Mouse (Mus musculus) small intestine, adult 2 months (tissue): ENCODE results near the gene Csnk2a2. TPM values are rescaled to one million over a fixed set of nuclear protein-coding genes. Genes with fewer than 3 reads are reported as not detected.
A peak's percentile ranks its signal among the peaks of the same experiment; 100 is the strongest.

Source experiments
- H3K27ac ChIP-seq: fragments of 200-500 bp; 2 replicates; pipeline ENCODE4 v1.5.1; 2012; ENCODE audit warnings: low read depth, low read length, control low read depth, inconsistent platforms; ENCODE audit not compliant: insufficient read depth
- H3K27me3 ChIP-seq: fragments of 200-500 bp; 2 replicates; pipeline ENCODE4 v1.6.1; 2012; ENCODE audit warnings: mild to moderate bottlenecking, moderate library complexity, low read length, inconsistent platforms; ENCODE audit not compliant: control insufficient read depth, insufficient read depth
- H3K36me3 ChIP-seq: fragments of 200-500 bp; 2 replicates; pipeline ENCODE4 v1.6.1; 2012; ENCODE audit warnings: mild to moderate bottlenecking, low read length, control low read depth, inconsistent platforms; ENCODE audit not compliant: control insufficient read depth, insufficient read depth
- H3K4me1 ChIP-seq: fragments of 200-500 bp; 2 replicates; pipeline ENCODE4 v1.6.1; 2012; ENCODE audit warnings: low read length, inconsistent platforms, mixed read lengths; ENCODE audit not compliant: control insufficient read depth, insufficient read depth, insufficient read length
- H3K4me3 ChIP-seq: fragments of 200-500 bp; 2 replicates; pipeline ENCODE4 v1.5.1; 2012; ENCODE audit warnings: low read depth, mild to moderate bottlenecking, control low read depth, inconsistent platforms, low read length, moderate library complexity
- CTCF ChIP-seq: fragments of 200-500 bp; IDR thresholded peaks from 2 replicates; pipeline ENCODE4 v1.5.1; 2012; ENCODE audit warnings: low read depth, mild to moderate bottlenecking, control low read depth, inconsistent platforms, low read length, moderate library complexity, mixed read lengths; ENCODE audit not compliant: insufficient replicate concordance, insufficient read length; ENCODE audit errors: extremely low read depth
- POLR2A ChIP-seq: fragments of 200-500 bp; IDR thresholded peaks from 2 replicates; pipeline ENCODE4 v1.6.1; 2012; ENCODE audit warnings: low read depth, mild to moderate bottlenecking, control low read depth, inconsistent platforms, low read length, moderate library complexity
- WGBS: fragments of 180-500 bp; shearing (Covaris S2); methylation state at CpG from one replicate; pipeline ENCODE4 v1.1.7; 2018; 5-methylcytosine and 5-hydroxymethylcytosine counted together
- polyA plus RNA-seq: library from polyadenylated mRNA; depleted of rRNA; stranded (reverse); fragments of >200 nt; gene quantifications from 2 replicates; pipeline ENCODE4 v1.2.3, GENCODE M21; 2012; rRNA removed

Gene Csnk2a2
- polyA plus RNA-seq = 6.0 and 8.2 TPM in 2 replicates

- Histone ChIP-seq H3K27ac (no peak within 1 kb of the TSS), H3K27me3 (no peaks in the 10 kb centered on the region), H3K4me1 (peaks cover 8% of the 10 kb centered on the region), H3K4me3 (peak within 1 kb of the TSS; percentile 81), H3K36me3 (peaks cover 8% of the 10 kb centered on the region)
- TF ChIP-seq POLR2A (no peak), CTCF (no peak)
- WGBS = 83% methylated on average over 5 of the region's 5 CpGs
Observed at GRCm38 (mm10) chr8:95490006-95490405, at the start of gene Csnk2a2. Csnk2a2 (minus strand) TSS chr8:95490039.

- Histone ChIP-seq H3K27ac (no peak overlapping the region), H3K4me3 (no peak overlapping the region), H3K27me3 (no peaks in the 10 kb centered on the region), H3K4me1 (no peaks in the 10 kb centered on the region), H3K36me3 (no peaks in the 10 kb centered on the region)
- no peak for TF ChIP-seq POLR2A
- TF ChIP-seq CTCF = no peak
- 50% methylated on average over 5 of the region's 5 CpGs for WGBS
Observed at GRCm38 (mm10) chr8:95539487-95539886, 49.6 kb upstream of the Csnk2a2 start.

- no peaks in the 10 kb centered on the region for H3K27me3 ChIP-seq
- WGBS = 4% methylated on average over 33 of the region's 33 CpGs
- H3K4me3 ChIP-seq = peak within 1 kb of the TSS; percentile 59
- H3K36me3 ChIP-seq = no peaks in the 10 kb centered on the region
- no peak for TF ChIP-seq CTCF
- TF ChIP-seq POLR2A = no peak
- peaks cover 5% of the 10 kb centered on the region for H3K4me1 ChIP-seq
- H3K27ac ChIP-seq = no peak within 1 kb of the TSS
Observed at GRCm38 (mm10) chr8:95533584-95534387, 43.9 kb upstream of the Csnk2a2 start, which contains the start of gene Ccdc113. Ccdc113 (plus strand) TSS chr8:95534085.

GRCm38 (mm10) chr8:95532206-95532605, 42.4 kb upstream of the Csnk2a2 start:
- H3K36me3 ChIP-seq = no peaks in the 10 kb centered on the region
- H3K4me3 ChIP-seq = no peak overlapping the region
- no peak overlapping the region for H3K27ac ChIP-seq
- no peaks in the 10 kb centered on the region for H3K27me3 ChIP-seq
- 33% methylated on average over 4 of the region's 4 CpGs for WGBS
- TF ChIP-seq POLR2A (no peak), CTCF (no peak)
- H3K4me1 ChIP-seq = peaks cover 5% of the 10 kb centered on the region

- Histone ChIP-seq H3K4me1 (peaks cover under 1% of the 10 kb centered on the region; the same call in 1 of the 2 replicates), H3K36me3 (no peaks in the 10 kb centered on the region), H3K27me3 (no peaks in the 10 kb centered on the region), H3K27ac (no peak overlapping the region), H3K4me3 (no peak overlapping the region)
- TF ChIP-seq CTCF (no peak), POLR2A (no peak)
- 56% methylated on average over 9 of the region's 9 CpGs for WGBS
Observed at GRCm38 (mm10) chr8:95528750-95529310, 39.0 kb upstream of the Csnk2a2 start.

- WGBS = 84% methylated on average over 10 of the region's 10 CpGs
- H3K4me1 ChIP-seq = no peaks in the 10 kb centered on the region
- no peaks in the 10 kb centered on the region for H3K36me3 ChIP-seq
- no peak for TF ChIP-seq POLR2A
- no peak for TF ChIP-seq CTCF
- no peak overlapping the region for H3K27ac ChIP-seq
- no peaks in the 10 kb centered on the region for H3K27me3 ChIP-seq
- no peak overlapping the region for H3K4me3 ChIP-seq
Observed at GRCm38 (mm10) chr8:95528194-95528593, 38.4 kb upstream of the Csnk2a2 start.

- Histone ChIP-seq H3K36me3 (no peaks in the 10 kb centered on the region), H3K4me1 (no peaks in the 10 kb centered on the region), H3K27me3 (no peaks in the 10 kb centered on the region), H3K4me3 (no peak overlapping the region), H3K27ac (no peak overlapping the region)
- WGBS = 78% methylated on average over 4 of the region's 4 CpGs
- TF ChIP-seq CTCF (no peak), POLR2A (no peak)
Observed at GRCm38 (mm10) chr8:95523991-95524390, 34.2 kb upstream of the Csnk2a2 start.
